9 mouse cellular contexts compared by ENCODE assay signal in genomic region chr4:46029552-46029951, GRCm38 (mm10). TPM values are rescaled to one million over a fixed set of nuclear protein-coding genes. Genes with fewer than 3 reads are reported as not detected.
DNase-seq lines count a peak whose midpoint lies in the region; ATAC-seq and TF ChIP-seq lines count a peak whose summit lies in the region.
"Had no signal": no experiment of that assay in that cellular context is flagged by ENCODE, and none has a peak within 500 bp of the region (broad histone marks: within the 10 kb centered on the region; RNA-seq: fewer than 3 reads in every experiment).

No protein-coding gene starts in this region.

- H3K4me3 ChIP-seq in small intestine, adult 2 months (ENCODE audit: low read depth, low read length): no peak overlapping the region
- H3K4me3 ChIP-seq: heart, embryonic 13.5 days had no signal

- DNase-seq in gastrocnemius, postnatal 10 days: peak; percentile 37
- DNase-seq in gastrocnemius, adult 18-20 months (ENCODE audit: low spot score): no peak
- DNase-seq in ovary, postnatal 14 days (ENCODE audit: low spot score): peak; percentile 39
- DNase-seq in ovary, adult 18-20 months (ENCODE audit: low spot score): no peak
- peak; percentile 74 for DNase-seq in heart, postnatal 4 days
- no peak for DNase-seq in thymus, adult 18-20 months

- ATAC-seq in inflammation-experienced regulatory T-cells, adult 6 months: no peak

- peaks cover 29% of the 10 kb centered on the region for H3K36me3 ChIP-seq in small intestine, adult 2 months (ENCODE audit: control insufficient read depth, insufficient read depth, low read length)
- H3K36me3 ChIP-seq: heart, embryonic 13.5 days had no signal

- peak; percentile 15; the same call in 1 of the 2 replicates for TF ChIP-seq CTCF in small intestine, adult 2 months (IDR thresholded peaks at IDR 0.05; ENCODE audit: extremely low read depth, insufficient read length, insufficient replicate concordance, low read depth, low read length)

- H3K4me1 ChIP-seq in small intestine, adult 2 months (ENCODE audit: control insufficient read depth, insufficient read depth, insufficient read length, low read length): no peaks in the 10 kb centered on the region

- H3K27ac ChIP-seq in small intestine, adult 2 months (ENCODE audit: insufficient read depth, low read depth, low read length): no peak overlapping the region
- H3K27ac ChIP-seq: heart, embryonic 13.5 days had no signal

- H3K27me3 ChIP-seq in small intestine, adult 2 months (ENCODE audit: control insufficient read depth, insufficient read depth, low read length): no peaks in the 10 kb centered on the region
- H3K27me3 ChIP-seq: heart, embryonic 13.5 days had no signal

- TF ChIP-seq POLR2A in small intestine, adult 2 months (IDR thresholded peaks at IDR 0.05; ENCODE audit: low read depth, low read length): no peak

- 71% methylated on average over 9 of the region's 9 CpGs for WGBS in small intestine, adult 2 months

RNA-seq across cellular contexts. Expression of gene Tmod1, which starts 9.2 kb away (rescaled TPM):
- 100 to 1,000 TPM; 251 to 256 TPM for total RNA-seq in gastrocnemius, postnatal 10 days (2021)
- total RNA-seq in gastrocnemius, adult 18-20 months (2021): 100 to 1,000 TPM; 163 to 194 TPM
- 100 to 1,000 TPM; 278 to 282 TPM for total RNA-seq in heart, postnatal 4 days (2021)
- polyA plus RNA-seq in small intestine, adult 2 months (2012; rRNA removed): 0.67 and 1.2 TPM in 2 replicates
- 1 to 10 TPM in 2 of 3 experiments, not detected in 1; 4.1 to 5.1 TPM for polyA plus RNA-seq in inflammation-experienced regulatory T-cells, adult 6 months (2017; shearing (Covaris generic))

Comparison
In these comparisons a context has a peak if more than half of its experiments do, and no peak if none do; other contexts are left out.
1. DNase-seq: peak in gastrocnemius, postnatal 10 days (single experiment), ovary, postnatal 14 days (single experiment) and heart, postnatal 4 days (single experiment); none in gastrocnemius, adult 18-20 months (single experiment), ovary, adult 18-20 months (single experiment) and thymus, adult 18-20 months (0 of 2).